Mouse (Mus musculus) MEL (cell line): Measurements from ENCODE around the gene Rab31.

Source experiments
- CHD1 ChIP-seq: IDR thresholded peaks from 2 replicates; pipeline ENCODE4 v1.6.1; 2012; ENCODE audit warnings: low read depth, mild to moderate bottlenecking, inconsistent platforms, low read length, improper control_type of control experiment
- CHD2 ChIP-seq: IDR thresholded peaks from 2 replicates; pipeline ENCODE4 v1.6.1; 2011; ENCODE audit warnings: low read length, improper control_type of control experiment
- CTCF ChIP-seq, 3 experiments: IDR thresholded peaks in 2 of 3; conservative IDR thresholded peaks in 1 of 3; 2 replicates each; pipeline ENCODE4 v1.5.1; 2011 to 2012; ENCODE audit warnings: low read length in 3 of 3, low read depth in 2 of 3, mild to moderate bottlenecking in 2 of 3, improper control_type of control experiment in 1 of 3, inconsistent platforms in 1 of 3, mixed read lengths in 1 of 3, moderate library complexity in 1 of 3; ENCODE audit not compliant: control insufficient read depth in 1 of 3, insufficient read depth in 1 of 3, poor library complexity in 1 of 3, severe bottlenecking in 1 of 3
- E2F4 ChIP-seq: IDR thresholded peaks from 2 replicates; pipeline ENCODE4 v1.6.1; 2011; ENCODE audit warnings: low read depth, low read length, improper control_type of control experiment, borderline replicate concordance
- ETS1 ChIP-seq: IDR thresholded peaks from 2 replicates; pipeline ENCODE4 v1.6.1; 2012; ENCODE audit warnings: low read depth, mild to moderate bottlenecking, inconsistent platforms, low read length, improper control_type of control experiment, moderate library complexity
- GATA1 ChIP-seq: IDR thresholded peaks from 2 replicates; pipeline ENCODE4 v1.6.1; 2011; ENCODE audit warnings: low read depth, low read length, improper control_type of control experiment
- MAX ChIP-seq: IDR thresholded peaks from 2 replicates; pipeline ENCODE4 v1.6.1; 2011; ENCODE audit warnings: low read length, improper control_type of control experiment
- MXI1 ChIP-seq: IDR thresholded peaks from 2 replicates; pipeline ENCODE4 v1.6.1; 2011; ENCODE audit warnings: mild to moderate bottlenecking, low read depth, low read length, improper control_type of control experiment
- MYC ChIP-seq: IDR thresholded peaks from 2 replicates; pipeline ENCODE4 v1.6.1; 2011; ENCODE audit warnings: low read depth, mild to moderate bottlenecking, low read length, improper control_type of control experiment, moderate library complexity
- POLR2A ChIP-seq, 2 experiments: IDR thresholded peaks; 2 replicates each; pipeline ENCODE4 v1.6.1; 2011 to 2012; ENCODE audit warnings: low read length in 2 of 2, mild to moderate bottlenecking in 2 of 2, control low read depth in 1 of 2, improper control_type of control experiment in 1 of 2, low read depth in 1 of 2, moderate library complexity in 1 of 2; ENCODE audit not compliant: control insufficient read depth in 1 of 2, insufficient read depth in 1 of 2, poor library complexity in 1 of 2
- SMC3 ChIP-seq: IDR thresholded peaks from 2 replicates; pipeline ENCODE4 v1.6.1; 2011; ENCODE audit warnings: low read depth, low read length, improper control_type of control experiment
- TAL1 ChIP-seq: IDR thresholded peaks from 2 replicates; pipeline ENCODE4 v1.6.1; 2012; ENCODE audit warnings: mild to moderate bottlenecking, inconsistent platforms, low read length, moderate library complexity, mixed read lengths
- TBP ChIP-seq: IDR thresholded peaks from 2 replicates; pipeline ENCODE4 v1.8.0; 2011; ENCODE audit warnings: low read depth, low read length, improper control_type of control experiment
- TCF12 ChIP-seq: IDR thresholded peaks from 2 replicates; pipeline ENCODE4 v1.6.1; 2014; ENCODE audit warnings: low read depth, mild to moderate bottlenecking, inconsistent platforms, low read length, improper control_type of control experiment, moderate library complexity

DNA sequence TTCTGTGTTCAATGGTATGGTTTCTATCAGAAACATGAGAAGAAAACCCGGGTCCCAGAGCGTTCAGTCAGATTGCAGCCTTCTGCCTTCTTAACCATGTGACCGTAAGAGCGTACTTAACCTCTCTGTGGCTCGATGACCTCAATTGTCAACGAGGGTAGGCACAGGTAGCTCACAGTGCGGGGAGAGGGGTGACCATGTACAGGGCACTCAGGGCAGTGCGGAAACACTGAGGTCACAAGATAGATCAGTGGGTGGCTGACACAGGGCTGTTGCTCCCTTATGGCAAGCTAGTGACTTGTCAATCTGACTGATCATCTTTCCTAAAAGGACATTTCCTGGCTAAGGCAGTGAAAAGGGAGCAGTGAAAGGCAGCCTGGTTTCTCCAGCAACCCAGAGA, 58.5 kb downstream of the Rab31 start:
- TF ChIP-seq ETS1 (no peak), MXI1 (no peak), POLR2A (IDR thresholded peaks at IDR 0.05; ENCODE audit: control insufficient read depth in 1 of 2, insufficient read depth in 1 of 2, low read depth in 1 of 2, low read length in 2 of 2, poor library complexity in 1 of 2) (no peak), CTCF (IDR thresholded peaks at IDR 0.05 in 2 of 3, conservative IDR thresholded peaks at IDR 0.05 in 1 of 3; ENCODE audit: control insufficient read depth in 1 of 3, insufficient read depth in 1 of 3, low read depth in 2 of 3, low read length in 3 of 3, poor library complexity in 1 of 3, severe bottlenecking in 1 of 3) (no peak), TBP (no peak), CHD2 (no peak), MYC (no peak), TAL1 (no peak), GATA1 (no peak), CHD1 (no peak), E2F4 (no peak), SMC3 (no peak), TCF12 (no peak), MAX (no peak)
